Mouse (Mus musculus): ENCODE data around the gene Actn4.

DNA sequence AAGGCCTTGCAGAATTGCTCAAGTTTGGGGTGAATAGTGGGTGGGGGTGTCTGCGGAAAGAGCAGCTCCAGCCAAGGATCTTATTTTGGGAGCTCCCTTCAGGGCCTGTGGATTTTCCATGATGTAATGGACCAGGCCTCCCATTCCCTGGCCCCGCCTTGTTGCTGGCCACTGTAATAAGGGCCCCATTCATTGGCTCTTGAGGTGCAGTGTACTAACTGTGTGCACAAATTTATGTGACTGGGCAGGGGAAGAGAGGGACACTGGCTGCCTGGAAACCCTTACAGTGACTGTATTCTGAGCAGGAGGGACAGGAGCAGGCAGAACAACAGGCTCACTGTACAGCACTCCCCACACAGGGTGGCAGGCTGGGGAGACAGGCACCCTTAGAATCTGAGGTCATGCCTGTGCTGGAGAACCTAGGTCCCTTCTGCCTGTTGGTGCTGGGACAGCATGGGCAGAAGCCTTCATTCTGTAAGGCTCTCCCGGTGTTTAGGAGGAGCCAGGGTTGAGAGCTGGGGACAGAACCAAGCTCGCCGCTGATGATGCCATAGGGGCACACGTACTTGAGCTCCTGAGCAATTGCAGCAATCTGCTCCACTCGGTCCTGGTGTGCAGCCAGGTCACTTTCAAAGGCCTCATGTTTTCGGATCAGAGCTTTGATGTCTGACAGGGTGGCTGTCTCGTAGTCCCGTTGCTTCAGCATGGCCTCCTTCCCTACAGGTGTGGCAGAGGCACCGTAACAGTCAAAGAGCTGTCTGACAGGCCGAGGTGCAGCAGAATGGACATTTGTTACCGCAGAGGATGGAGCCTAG is 60.6 kb downstream of the Actn4 start:
- TF ChIP-seq POLR2A (IDR thresholded peaks at IDR 0.05; ENCODE audit: control insufficient read depth, extremely low read depth, insufficient read depth, low read length, poor library complexity), result no peak
- TF ChIP-seq CTCF (IDR thresholded peaks at IDR 0.05; ENCODE audit: borderline replicate concordance, control insufficient read depth, extremely low read depth, insufficient read depth, low read length, poor library complexity), result no peak
